Mouse (Mus musculus): Measurements from ENCODE around the gene H2al2a.
"Not testable (repeated sequence)": the region's sequence is repeated elsewhere in the genome, so short reads cannot be mapped to it uniquely, and the experiment has no call there.

Gene H2al2a

GRCm38 (mm10) chr2:17977645-17978044, 19.1 kb downstream of the H2al2a start:
- not testable (repeated sequence) for DNase-seq (ENCODE audit: low spot score)

- no peak for DNase-seq (ENCODE audit: low spot score)
Observed at GRCm38 (mm10) chr2:17975601-17976327, 21.0 kb downstream of the H2al2a start.

- no peak for DNase-seq (ENCODE audit: low spot score)
Observed at GRCm38 (mm10) chr2:17973868-17974440, 22.8 kb downstream of the H2al2a start.

GRCm38 (mm10) chr2:17973246-17973645, 23.5 kb downstream of the H2al2a start:
- DNase-seq (ENCODE audit: low spot score), result no peak

- DNase-seq (ENCODE audit: low spot score), result no peak
Observed at GRCm38 (mm10) chr2:17972843-17973242, 23.9 kb downstream of the H2al2a start.

- DNase-seq (ENCODE audit: low spot score), result no peak
Observed at GRCm38 (mm10) chr2:17971407-17971806, 25.4 kb downstream of the H2al2a start.

- no peak for DNase-seq (ENCODE audit: low spot score)
Observed at GRCm38 (mm10) chr2:17970662-17971061, 26.1 kb downstream of the H2al2a start.

GRCm38 (mm10) chr2:17970187-17970586, 26.6 kb downstream of the H2al2a start:
- no peak for DNase-seq (ENCODE audit: low spot score)

- DNase-seq (ENCODE audit: low spot score), result no peak
Observed at GRCm38 (mm10) chr2:17968571-17968970, 28.2 kb downstream of the H2al2a start.

- not testable (repeated sequence) for DNase-seq (ENCODE audit: low spot score)
Observed at GRCm38 (mm10) chr2:17968037-17968436, 28.7 kb downstream of the H2al2a start.

- DNase-seq (ENCODE audit: low spot score), result no peak
Observed at GRCm38 (mm10) chr2:17959501-17959900, 37.3 kb downstream of the H2al2a start.

GRCm38 (mm10) chr2:17946875-17947274, 49.9 kb downstream of the H2al2a start:
- no peak for DNase-seq (ENCODE audit: low spot score)

Measured in left cerebral cortex, adult 11 months (tissue).